Mouse (Mus musculus) midbrain, postnatal 0 days (tissue): Measurements from ENCODE around the gene Ttc6. TPM values are rescaled to one million over a fixed set of nuclear protein-coding genes. Genes with fewer than 3 reads are reported as not detected.

Source experiments
- ATAC-seq: fragments of 200-750 bp; cut with Nextera tagmentation; 2 replicates; pipeline ENCODE4 v1.8.0; 2017; ENCODE audit warnings: moderate number of reproducible peaks, mild to moderate bottlenecking, moderate TSS enrichment, moderate library complexity; ENCODE audit not compliant: low FRiP score
- DNase-seq: peaks from one replicate; pipeline ENCODE4 v3.0.0-alpha.2; 2015; ENCODE audit warnings: low spot score
- H3K27ac ChIP-seq: fragments of 300-500 bp; sonication (generic); 2 replicates; pipeline ENCODE4 v1.5.1; 2014; ENCODE audit warnings: low read depth, mild to moderate bottlenecking, low read length, mixed read lengths
- H3K27me3 ChIP-seq: fragments of 300-500 bp; sonication (generic); 2 replicates; pipeline ENCODE4 v1.6.1; 2014; ENCODE audit warnings: low read length, control low read depth, mixed read lengths; ENCODE audit not compliant: insufficient read depth
- H3K36me3 ChIP-seq: fragments of 300-500 bp; sonication (generic); 2 replicates; pipeline ENCODE4 v1.6.1; 2014; ENCODE audit warnings: low read length, control low read depth, mixed read lengths; ENCODE audit not compliant: insufficient read depth
- H3K4me1 ChIP-seq: fragments of 300-500 bp; sonication (generic); 2 replicates; pipeline ENCODE4 v1.6.1; 2014; ENCODE audit warnings: mild to moderate bottlenecking, control low read depth, antibody characterized with exemption, low read length, mixed read lengths; ENCODE audit not compliant: insufficient read depth
- H3K4me2 ChIP-seq: fragments of 300-500 bp; sonication (generic); 2 replicates; pipeline ENCODE4 v1.6.1; 2014; ENCODE audit warnings: low read depth, mild to moderate bottlenecking, low read length, mixed read lengths; ENCODE audit not compliant: poor library complexity, severe bottlenecking
- H3K4me3 ChIP-seq: fragments of 300-500 bp; sonication (generic); 2 replicates; pipeline ENCODE4 v1.5.1; 2014; ENCODE audit warnings: low read depth, mild to moderate bottlenecking, low read length, moderate library complexity
- H3K9ac ChIP-seq: fragments of 300-500 bp; sonication (generic); replicated peaks from 2 replicates; pipeline ENCODE4 v1.6.1; 2014; ENCODE audit warnings: mild to moderate bottlenecking, low read length, moderate library complexity, mixed read lengths; ENCODE audit not compliant: poor library complexity, severe bottlenecking
- H3K9me3 ChIP-seq: fragments of 300-500 bp; sonication (generic); 2 replicates; pipeline ENCODE4 v1.6.1; 2016; ENCODE audit warnings: low read length, control low read depth
- CTCF ChIP-seq: IDR thresholded peaks from 2 replicates; pipeline ENCODE4 v1.5.1; 2016; ENCODE audit warnings: antibody characterized with exemption, mild to moderate bottlenecking
- WGBS: fragments of 180-500 bp; shearing (Covaris S2); extraction: QIAGEN DNeasy Blood & Tissue Kit; methylation state at CpG from one replicate; pipeline ENCODE4 v1.1.7; 2014; 5-methylcytosine and 5-hydroxymethylcytosine counted together
- polyA plus RNA-seq: library from polyadenylated mRNA; unstranded; fragments of >200 nt; fragmentation: Nextera tagmentation; extraction: Ambion mirVana; gene quantifications from 2 replicates; pipeline ENCODE4 v1.2.1, GENCODE M21; 2015
- total RNA-seq: library from RNA; depleted of rRNA; stranded (reverse); fragments of >200 nt; gene quantifications from 2 replicates; pipeline ENCODE4 v1.2.3, GENCODE M21; 2014; rRNA removed

Gene Ttc6
- total RNA-seq (2.2 and 2.7 TPM in 2 replicates), polyA plus RNA-seq (0.90 and 0.91 TPM in 2 replicates)

- no peak for TF ChIP-seq CTCF
- Histone ChIP-seq H3K27me3 (no peaks in the 10 kb centered on the region), H3K4me1 (no peaks in the 10 kb centered on the region), H3K9me3 (no peaks in the 10 kb centered on the region), H3K9ac (no peak within 1 kb of the TSS), H3K27ac (no peak within 1 kb of the TSS), H3K36me3 (no peaks in the 10 kb centered on the region), H3K4me3 (no peak within 1 kb of the TSS), H3K4me2 (no peak within 1 kb of the TSS)
- ATAC-seq (no peak), DNase-seq (no peak)
- 77% methylated on average over 6 of the region's 6 CpGs for WGBS
These were observed at the start of gene Ttc6 for GRCm38 (mm10) chr12:57563909-57564308. Gene Ttc6, plus strand, starts transcription at chr12:57564113.

GRCm38 (mm10) chr12:57514552-57514951, 49.4 kb upstream of the Ttc6 start:
- no peak; the same call in 1 of the 2 replicates for TF ChIP-seq CTCF
- Histone ChIP-seq H3K4me1 (no peaks in the 10 kb centered on the region), H3K9ac (no peak overlapping the region), H3K9me3 (no peaks in the 10 kb centered on the region), H3K27ac (no peak overlapping the region), H3K36me3 (no peaks in the 10 kb centered on the region), H3K27me3 (no peaks in the 10 kb centered on the region), H3K4me3 (no peak overlapping the region), H3K4me2 (no peak overlapping the region)
- no peak for ATAC-seq
- DNase-seq: no peak
- 51% methylated on average over 1 of the region's 1 CpGs for WGBS

- H3K27ac ChIP-seq: no peak overlapping the region
- ATAC-seq (no peak), DNase-seq (no peak)
- no peak overlapping the region for H3K4me3 ChIP-seq
- no peak overlapping the region for H3K4me2 ChIP-seq
- no peak for TF ChIP-seq CTCF
- H3K9me3 ChIP-seq: no peaks in the 10 kb centered on the region
- 49% methylated on average over 12 of the region's 12 CpGs for WGBS
- no peaks in the 10 kb centered on the region for H3K27me3 ChIP-seq
- H3K9ac ChIP-seq: no peak overlapping the region
- H3K36me3 ChIP-seq: no peaks in the 10 kb centered on the region
- no peaks in the 10 kb centered on the region for H3K4me1 ChIP-seq
These were observed 48.1 kb upstream of the Ttc6 start for GRCm38 (mm10) chr12:57515702-57516377.

GRCm38 (mm10) chr12:57528335-57528734, 35.6 kb upstream of the Ttc6 start:
- H3K4me1 ChIP-seq: no peaks in the 10 kb centered on the region; the same call in 1 of the 2 replicates
- 87% methylated on average over 4 of the region's 4 CpGs for WGBS
- no peak for TF ChIP-seq CTCF
- no peak overlapping the region for H3K27ac ChIP-seq
- no peak overlapping the region for H3K9ac ChIP-seq
- H3K36me3 ChIP-seq: no peaks in the 10 kb centered on the region
- ATAC-seq (no peak), DNase-seq (no peak)
- H3K4me2 ChIP-seq: no peak overlapping the region
- peaks cover 27% of the 10 kb centered on the region for H3K27me3 ChIP-seq
- H3K9me3 ChIP-seq: no peaks in the 10 kb centered on the region
- no peak overlapping the region for H3K4me3 ChIP-seq

GRCm38 (mm10) chr12:57530474-57530873, 33.4 kb upstream of the Ttc6 start:
- 10% methylated on average over 9 of the region's 9 CpGs for WGBS
- H3K27me3 ChIP-seq: peaks cover 46% of the 10 kb centered on the region
- ATAC-seq: peak; percentile 39; the same call in 1 of the 2 replicates

GRCm38 (mm10) chr12:57534517-57534878, 29.4 kb upstream of the Ttc6 start:
- no peak overlapping the region for H3K4me2 ChIP-seq
- no peaks in the 10 kb centered on the region for H3K36me3 ChIP-seq
- ATAC-seq (no peak; the same call in none of the 2 replicates), DNase-seq (no peak)
- H3K27me3 ChIP-seq: peaks cover 64% of the 10 kb centered on the region
- H3K9me3 ChIP-seq: no peaks in the 10 kb centered on the region
- no peak overlapping the region for H3K27ac ChIP-seq
- H3K9ac ChIP-seq: no peak overlapping the region
- no peak for TF ChIP-seq CTCF
- no peaks in the 10 kb centered on the region; the same call in 1 of the 2 replicates for H3K4me1 ChIP-seq
- no peak overlapping the region for H3K4me3 ChIP-seq
- 0% methylated on average over 4 of the region's 6 CpGs for WGBS

More at GRCm38 (mm10) chr12:57530474-57530873, 33.4 kb upstream of the Ttc6 start:
- Histone ChIP-seq H3K4me3 (no peak overlapping the region), H3K4me2 (no peak overlapping the region), H3K27ac (no peak overlapping the region), H3K4me1 (no peaks in the 10 kb centered on the region; the same call in 1 of the 2 replicates), H3K9me3 (no peaks in the 10 kb centered on the region), H3K9ac (no peak overlapping the region), H3K36me3 (no peaks in the 10 kb centered on the region)
- peak; percentile 34 for DNase-seq
- no peak for TF ChIP-seq CTCF
